Mouse (Mus musculus) liver, adult 2 months (tissue): Measurements from ENCODE around the gene H2al2a.
A peak's percentile ranks its signal among the peaks of the same experiment; 100 is the strongest.

ENCODE experiments used
- CTCF ChIP-seq: fragments of 200-500 bp; IDR thresholded peaks from 2 replicates; pipeline ENCODE4 v1.5.1; 2011; ENCODE audit warnings: low read depth, low read length, control low read depth
- POLR2A ChIP-seq: fragments of 200-500 bp; IDR thresholded peaks from 2 replicates; pipeline ENCODE4 v1.6.1; 2011; ENCODE audit warnings: low read length, control low read depth; ENCODE audit not compliant: insufficient read depth; ENCODE audit errors: extremely low read depth

DNA sequence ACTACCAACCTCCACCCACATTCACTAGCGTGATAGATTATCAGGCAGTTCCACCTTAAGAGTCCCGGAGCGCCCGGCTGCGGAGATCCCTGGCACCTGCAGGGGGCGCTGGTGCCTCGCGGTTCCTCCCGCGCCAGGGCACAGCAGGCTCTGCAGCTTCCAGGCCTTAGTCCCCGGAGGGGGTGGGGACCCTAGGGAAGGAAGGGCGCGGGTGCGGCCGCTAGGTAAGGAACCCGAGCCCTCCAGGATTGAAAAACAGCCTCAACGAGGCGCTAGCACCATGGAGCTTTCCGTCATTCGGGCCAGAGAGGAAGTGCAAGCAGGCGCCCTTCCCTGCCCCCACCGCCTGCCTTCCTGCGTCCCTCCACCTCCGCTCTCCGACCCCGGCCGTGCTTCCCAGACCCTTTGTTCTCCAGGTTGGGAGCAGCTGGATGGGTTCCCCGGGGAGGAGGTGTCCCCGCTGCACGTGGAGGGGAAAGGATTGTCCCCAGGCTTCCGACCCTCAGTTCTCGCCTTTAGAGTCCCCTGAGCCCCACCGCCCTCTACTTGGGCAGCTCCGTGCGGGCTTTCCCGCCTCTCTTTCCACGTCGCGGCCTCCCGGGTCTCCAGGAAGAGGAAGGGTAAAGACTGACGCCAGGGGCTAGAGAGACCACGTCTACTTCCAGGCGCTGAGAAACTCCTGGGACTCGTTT is 30.8 kb upstream of the H2al2a start:
- TF ChIP-seq POLR2A (0 out of 2 replicates have a peak, but pooled peaks have one; percentile 24), CTCF (peak; percentile 90)
